Mouse (Mus musculus) myocyte (in vitro differentiated cells): ENCODE data around the gene Nccrp1. TPM values are rescaled to one million over a fixed set of nuclear protein-coding genes. Genes with fewer than 3 reads are reported as not detected.

Source experiments
- H3K27me3 ChIP-seq: one replicate; pipeline ENCODE4 v1.6.1; 2011; ENCODE audit not compliant: control insufficient read depth, insufficient read depth, insufficient read length
- H3K36me3 ChIP-seq: one replicate; pipeline ENCODE4 v1.6.1; 2011; ENCODE audit not compliant: control insufficient read depth, insufficient read depth
- H3K4me2 ChIP-seq: one replicate; pipeline ENCODE4 v1.6.1; 2011; ENCODE audit warnings: low read depth, control low read depth
- H3K4me3 ChIP-seq: one replicate; pipeline ENCODE4 v1.5.1; 2011; ENCODE audit warnings: mild to moderate bottlenecking, control low read depth, moderate library complexity
- H3K79me2 ChIP-seq: one replicate; pipeline ENCODE4 v1.6.1; 2011; ENCODE audit not compliant: control insufficient read depth, insufficient read depth
- H3ac ChIP-seq: one replicate; pipeline ENCODE4 v1.6.1; 2011; ENCODE audit not compliant: control insufficient read depth, insufficient read length
- CEBPB ChIP-seq: IDR thresholded peaks from 2 replicates; pipeline ENCODE4 v1.6.1; 2011; ENCODE audit warnings: mild to moderate bottlenecking, moderate library complexity; ENCODE audit not compliant: poor library complexity, insufficient read depth, severe bottlenecking
- E2F4 ChIP-seq: IDR thresholded peaks from one replicate; pipeline ENCODE4 v1.6.1; 2011; ENCODE audit warnings: mild to moderate bottlenecking, control low read depth, moderate library complexity; ENCODE audit not compliant: insufficient read depth
- MAX ChIP-seq: IDR thresholded peaks from one replicate; pipeline ENCODE4 v1.6.1; 2011; ENCODE audit warnings: low read depth, mild to moderate bottlenecking, control low read depth
- MYOD1 ChIP-seq, 3 experiments: IDR thresholded peaks; one replicate each; pipeline ENCODE4 v1.6.1; 2011; ENCODE audit warnings: control low read depth in 2 of 3, low read depth in 2 of 3, mild to moderate bottlenecking in 2 of 3, moderate library complexity in 1 of 3; ENCODE audit not compliant: insufficient read length in 2 of 3, control insufficient read depth in 1 of 3
- MYOG ChIP-seq, 3 experiments: IDR thresholded peaks; one replicate each; pipeline ENCODE4 v1.6.1; 2011; ENCODE audit warnings: control low read depth in 2 of 3, low read depth in 2 of 3, mild to moderate bottlenecking in 2 of 3; ENCODE audit not compliant: insufficient read length in 2 of 3, control insufficient read depth in 1 of 3, insufficient read depth in 1 of 3
- POLR2A ChIP-seq: IDR thresholded peaks from one replicate; pipeline ENCODE4 v1.6.1; 2011; ENCODE audit warnings: low read depth, mild to moderate bottlenecking, control low read depth, moderate library complexity; ENCODE audit not compliant: insufficient read length
- POLR2AphosphoS2 ChIP-seq: IDR thresholded peaks from one replicate; pipeline ENCODE4 v1.6.1; 2011; ENCODE audit warnings: low read depth, control low read depth; ENCODE audit not compliant: insufficient read length
- REST ChIP-seq: IDR thresholded peaks from one replicate; pipeline ENCODE4 v1.6.1; 2011; ENCODE audit warnings: mild to moderate bottlenecking, control low read depth, moderate library complexity; ENCODE audit not compliant: insufficient read depth, insufficient read length
- SRF ChIP-seq: IDR thresholded peaks from one replicate; pipeline ENCODE4 v1.6.1; 2011; ENCODE audit warnings: low read depth; ENCODE audit not compliant: control insufficient read depth, insufficient read length
- TCF12 ChIP-seq: IDR thresholded peaks from one replicate; pipeline ENCODE4 v1.6.1; 2011; ENCODE audit warnings: mild to moderate bottlenecking, control low read depth; ENCODE audit not compliant: poor library complexity, insufficient read depth, severe bottlenecking
- TCF3 ChIP-seq: IDR thresholded peaks from one replicate; pipeline ENCODE4 v1.6.1; 2011; ENCODE audit warnings: low read depth, control low read depth; ENCODE audit not compliant: insufficient read length
- USF1 ChIP-seq: IDR thresholded peaks from one replicate; pipeline ENCODE4 v1.6.1; 2011; ENCODE audit warnings: low read depth, mild to moderate bottlenecking, control low read depth, moderate library complexity
- polyA plus RNA-seq: library from polyadenylated mRNA; unstranded; fragments of >200 nt; fragmentation: generic; extraction: Trizol; gene quantifications from one replicate; pipeline ENCODE4 v1.2.1, GENCODE M21; 2012; ENCODE audit warnings: missing spikeins

The Nccrp1 gene
- polyA plus RNA-seq, 1 experiment, result 0.07 TPM

DNA sequence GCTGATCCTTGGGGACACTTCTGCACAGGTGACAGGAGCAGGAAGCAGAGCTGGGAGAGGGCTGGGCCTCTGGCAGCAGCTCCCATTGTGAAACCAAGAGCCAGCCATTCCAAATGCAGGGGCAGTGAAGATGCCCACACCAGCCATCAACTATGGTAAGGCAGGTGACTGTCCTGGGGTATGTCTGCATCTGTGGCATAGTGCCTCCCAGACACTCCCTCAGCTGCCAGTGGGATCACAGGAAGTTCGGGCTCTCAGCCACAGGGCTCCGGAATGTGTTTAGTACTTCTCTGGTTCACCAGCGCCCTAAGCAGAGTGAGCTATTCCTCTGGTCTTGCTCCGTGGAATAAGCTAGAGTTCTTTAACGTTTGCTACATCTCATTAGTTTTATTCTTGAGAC, 10.0 kb upstream of the Nccrp1 start:
- TF ChIP-seq TCF12, result no peak
- peak in 2 of 3 experiments; percentile 72 to 90 for TF ChIP-seq MYOD1 (IDR thresholded peaks at IDR 0.05; ENCODE audit: control insufficient read depth in 1 of 3, insufficient read length in 2 of 3, low read depth in 2 of 3)
- peak; percentile 70 for TF ChIP-seq TCF3
- peak; percentile 24 to 96 (median 60) for TF ChIP-seq MYOG (IDR thresholded peaks at IDR 0.05; ENCODE audit: control insufficient read depth in 1 of 3, insufficient read depth in 1 of 3, insufficient read length in 2 of 3, low read depth in 2 of 3)
- no peak for TF ChIP-seq CEBPB
- TF ChIP-seq USF1, result no peak
- TF ChIP-seq MAX, result no peak
- peak; percentile 9 for TF ChIP-seq SRF
- TF ChIP-seq POLR2AphosphoS2, result no peak
- no peak for TF ChIP-seq POLR2A
- H3K79me2 ChIP-seq, result no peaks in the 10 kb centered on the region
- H3K4me3 ChIP-seq, result no peak overlapping the region
- H3K36me3 ChIP-seq, result no peaks in the 10 kb centered on the region
- no peak overlapping the region for H3ac ChIP-seq
- H3K4me2 ChIP-seq, result peak overlapping the region; percentile 50
- no peaks in the 10 kb centered on the region for H3K27me3 ChIP-seq

DNA sequence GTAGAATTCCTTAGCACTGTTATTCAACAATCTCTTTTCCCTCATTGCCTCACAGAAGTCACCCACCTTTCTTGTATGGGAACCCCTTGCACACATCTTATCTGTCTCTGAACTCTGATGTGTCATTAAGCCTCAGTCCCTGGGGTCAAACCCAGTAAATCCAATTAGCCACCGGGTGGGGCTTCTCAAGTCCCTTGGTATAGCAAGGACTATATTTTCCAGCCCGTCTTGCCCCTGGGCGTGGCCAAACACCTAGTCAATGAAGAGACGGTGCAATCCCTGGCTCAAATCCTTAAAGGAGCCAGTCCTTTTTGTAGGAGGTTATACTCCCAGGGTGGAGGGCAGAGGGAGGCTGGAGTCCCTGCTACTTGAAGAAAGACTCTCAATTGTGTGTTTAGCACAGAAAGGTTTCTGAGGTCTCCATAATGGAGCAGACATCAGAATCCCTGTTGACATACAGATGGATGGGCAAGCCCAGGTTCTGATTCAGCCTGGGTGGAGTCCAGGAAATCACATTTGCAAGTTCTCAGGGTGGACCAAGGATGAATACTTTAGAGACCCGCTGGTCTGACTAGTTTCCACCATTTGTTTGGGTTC, 9.0 kb upstream of the Nccrp1 start:
- Histone ChIP-seq H3ac (no peak overlapping the region), H3K4me2 (no peak overlapping the region), H3K4me3 (no peak overlapping the region), H3K27me3 (no peaks in the 10 kb centered on the region), H3K36me3 (no peaks in the 10 kb centered on the region), H3K79me2 (no peaks in the 10 kb centered on the region)
- TF ChIP-seq E2F4, result no peak
- no peak for TF ChIP-seq POLR2AphosphoS2
- TF ChIP-seq TCF12, result no peak

DNA sequence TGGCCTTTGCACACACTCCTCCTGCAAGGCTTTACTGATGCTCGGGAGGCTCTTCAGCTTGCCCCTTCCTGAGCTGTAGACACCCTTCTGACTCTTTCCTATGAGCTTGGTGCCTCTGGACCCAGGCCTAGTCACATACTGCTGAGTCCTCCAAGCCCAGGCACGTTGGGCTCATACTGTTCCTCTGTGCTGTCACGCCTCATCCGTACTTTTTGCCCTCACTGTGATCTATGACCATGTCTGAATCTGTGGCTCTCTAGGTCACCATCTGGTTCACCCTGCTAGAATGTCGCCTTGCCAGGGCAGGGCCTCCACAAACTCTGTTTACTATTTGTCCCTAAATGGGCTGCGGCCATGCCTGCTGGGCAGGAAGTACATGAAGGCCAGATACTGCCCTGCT, 6.0 kb upstream of the Nccrp1 start:
- Histone ChIP-seq H3K27me3 (no peaks in the 10 kb centered on the region), H3K4me3 (no peak overlapping the region), H3K36me3 (no peaks in the 10 kb centered on the region), H3ac (no peak overlapping the region), H3K4me2 (no peak overlapping the region), H3K79me2 (no peaks in the 10 kb centered on the region)
- TF ChIP-seq MYOD1 (IDR thresholded peaks at IDR 0.05; ENCODE audit: control insufficient read depth in 1 of 3, insufficient read length in 2 of 3, low read depth in 2 of 3) (no peak), CEBPB (no peak), POLR2A (no peak), MAX (no peak), USF1 (no peak), E2F4 (no peak), TCF3 (no peak), TCF12 (no peak), REST (no peak), MYOG (IDR thresholded peaks at IDR 0.05; ENCODE audit: control insufficient read depth in 1 of 3, insufficient read depth in 1 of 3, insufficient read length in 2 of 3, low read depth in 2 of 3) (no peak), POLR2AphosphoS2 (no peak), SRF (no peak)

DNA sequence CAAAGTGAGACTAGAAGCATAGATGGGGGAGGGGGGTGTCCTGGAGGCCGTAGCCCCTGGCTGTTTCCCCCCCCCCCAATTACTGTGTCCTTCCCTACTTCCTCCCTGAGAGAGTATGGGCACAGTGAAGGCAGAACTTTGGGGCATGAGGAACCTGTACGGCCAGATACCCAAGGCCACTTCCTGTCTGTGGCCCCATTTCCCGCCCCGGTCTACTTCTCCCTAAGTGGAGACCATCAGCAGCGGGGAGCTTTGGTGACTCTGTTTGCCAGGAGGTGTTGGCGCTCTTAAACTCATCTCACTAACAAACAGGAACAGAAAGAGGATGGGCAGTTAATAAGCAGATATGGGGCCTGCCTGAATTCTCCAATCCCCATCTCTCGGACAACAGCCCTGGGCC, 574 bp upstream of the Nccrp1 start:
- Histone ChIP-seq H3K27me3 (peaks cover 38% of the 10 kb centered on the region), H3K4me2 (no peak overlapping the region), H3K79me2 (no peaks in the 10 kb centered on the region)

DNA sequence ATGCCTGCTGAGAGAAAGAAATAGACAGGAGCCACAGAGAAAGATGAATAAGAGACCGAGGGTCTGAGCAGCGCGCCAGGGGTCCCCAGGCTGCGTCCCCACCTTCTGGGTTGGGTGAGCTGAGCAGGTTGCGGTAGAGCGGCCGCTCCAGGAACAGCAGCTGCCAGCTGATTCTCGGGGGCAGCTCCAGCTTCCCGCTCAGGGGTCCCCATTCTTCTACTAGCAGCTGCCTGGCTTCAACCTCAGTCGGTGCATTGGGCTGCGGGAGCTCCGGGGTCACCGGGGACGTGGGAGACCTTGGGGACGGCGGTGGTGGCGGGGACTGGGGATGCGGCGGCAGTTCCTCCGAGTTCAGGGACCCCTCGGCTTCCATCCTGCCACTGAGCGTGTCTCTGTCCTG, 405 bp downstream of the Nccrp1 start:
- H3K36me3 ChIP-seq, result no peaks in the 10 kb centered on the region
- no peaks in the 10 kb centered on the region for H3K79me2 ChIP-seq
- TF ChIP-seq USF1 (no peak), TCF12 (no peak), MYOD1 (IDR thresholded peaks at IDR 0.05; ENCODE audit: control insufficient read depth in 1 of 3, insufficient read length in 2 of 3, low read depth in 2 of 3) (no peak), MYOG (IDR thresholded peaks at IDR 0.05; ENCODE audit: control insufficient read depth in 1 of 3, insufficient read depth in 1 of 3, insufficient read length in 2 of 3, low read depth in 2 of 3) (peak in 1 of 3 experiments; percentile 20)
- no peak overlapping the region for H3ac ChIP-seq
- no peak overlapping the region for H3K4me2 ChIP-seq
- H3K27me3 ChIP-seq, result peaks cover 38% of the 10 kb centered on the region
- no peak overlapping the region for H3K4me3 ChIP-seq

More for the DNA sequence above, 574 bp upstream of the Nccrp1 start:
- no peak for TF ChIP-seq TCF3
- no peak overlapping the region for H3K4me3 ChIP-seq
- no peaks in the 10 kb centered on the region for H3K36me3 ChIP-seq
- no peak overlapping the region for H3ac ChIP-seq
